Mouse (Mus musculus) neural tube, embryonic 12.5 days (tissue): Measurements from ENCODE around the gene Defb23. TPM values are rescaled to one million over a fixed set of nuclear protein-coding genes. Genes with fewer than 3 reads are reported as not detected.

ENCODE experiments used
- polyA plus RNA-seq: library from polyadenylated mRNA; unstranded; fragments of >200 nt; fragmentation: Nextera tagmentation; extraction: Ambion mirVana; gene quantifications from 2 replicates; pipeline ENCODE4 v1.2.1, GENCODE M21; 2016

Defb23 gene
- polyA plus RNA-seq, 1 experiment from 2014 or later = not detected

Other genes with a start within 250 kb of the Defb23 start
- gene Csnk2a1, start 237.8 kb downstream of the Defb23 start, polyA plus RNA-seq = 87.0 and 118 TPM in 2 replicates
- gene Tbc1d20, start 170.8 kb downstream of the Defb23 start, polyA plus RNA-seq = 40.0 and 40.4 TPM in 2 replicates
- 87.0 and 90.6 TPM in 2 replicates for gene Rbck1, start 132.0 kb downstream of the Defb23 start, polyA plus RNA-seq
- 2.3 and 2.4 TPM in 2 replicates for gene Trib3, start 120.6 kb downstream of the Defb23 start, polyA plus RNA-seq
- gene Nrsn2, start 88.0 kb downstream of the Defb23 start, polyA plus RNA-seq = 14.7 and 16.5 TPM in 2 replicates
- 18.5 and 18.9 TPM in 2 replicates for gene Sox12, start 66.6 kb downstream of the Defb23 start, polyA plus RNA-seq
- gene Zcchc3, start 49.6 kb downstream of the Defb23 start, polyA plus RNA-seq = 47.9 and 49.8 TPM in 2 replicates
- gene 6820408C15Rik, start 49.0 kb downstream of the Defb23 start, polyA plus RNA-seq = 0.53 and 0.61 TPM in 2 replicates
- not detected in 2 replicates for gene Defb20, start 12.4 kb upstream of the Defb23 start, polyA plus RNA-seq
- not detected in 2 replicates for gene Defb22, start 25.5 kb upstream of the Defb23 start, polyA plus RNA-seq
- gene Defb26, start 47.1 kb upstream of the Defb23 start, polyA plus RNA-seq = not detected in 2 replicates
- not detected in 2 replicates for gene Defb28, start 53.6 kb upstream of the Defb23 start, polyA plus RNA-seq
- gene Defb29, start 75.5 kb upstream of the Defb23 start, polyA plus RNA-seq = not detected in 2 replicates
- not detected in 2 replicates for gene Gm17416, start 104.7 kb upstream of the Defb23 start, polyA plus RNA-seq
- gene Defb21, start 108.1 kb upstream of the Defb23 start, polyA plus RNA-seq = not detected in 2 replicates
- gene Defb19, start 115.7 kb upstream of the Defb23 start, polyA plus RNA-seq = not detected in 2 replicates
- gene Defb45, start 134.8 kb upstream of the Defb23 start, polyA plus RNA-seq = not detected in 2 replicates
- not detected in 2 replicates for gene Defb36, start 139.7 kb upstream of the Defb23 start, polyA plus RNA-seq
- gene Defb25, start 158.4 kb upstream of the Defb23 start, polyA plus RNA-seq = not detected in 2 replicates
- 0.23 and 0.30 TPM in 2 replicates for gene Rem1, start 162.3 kb upstream of the Defb23 start, polyA plus RNA-seq
- gene H13, start 204.8 kb upstream of the Defb23 start, polyA plus RNA-seq = 141 and 145 TPM in 2 replicates
- 42.8 and 47.7 TPM in 2 replicates for gene Mcts2, start 222.4 kb upstream of the Defb23 start, polyA plus RNA-seq